Mouse (Mus musculus) adrenal gland, adult 8-10 months (tissue): ENCODE data around the gene Apoh. TPM values are rescaled to one million over a fixed set of nuclear protein-coding genes. Genes with fewer than 3 reads are reported as not detected.
A peak's percentile ranks its signal among the peaks of the same experiment; 100 is the strongest.

ENCODE experiments used
- DNase-seq: peaks from one replicate; pipeline ENCODE4 v3.0.0; 2022
- total RNA-seq, 4 experiments: library from RNA; stranded (reverse); gene quantifications; 2 replicates each; pipeline ENCODE4 v1.2.4; 2022

The Apoh gene
- total RNA-seq, 4 experiments from 2014 or later: 0.31 to 1.5 (median 1.5) TPM; not detected in 1

GRCm38 (mm10) chr11:108384920-108385665, 41.9 kb downstream of the Apoh start:
- no peak for DNase-seq

- DNase-seq: no peak
Observed at GRCm38 (mm10) chr11:108385666-108386024, 42.5 kb downstream of the Apoh start.

GRCm38 (mm10) chr11:108395061-108395460, 51.9 kb downstream of the Apoh start:
- no peak for DNase-seq

GRCm38 (mm10) chr11:108396076-108396829, 53.1 kb downstream of the Apoh start:
- no peak for DNase-seq

- no peak for DNase-seq
Observed at GRCm38 (mm10) chr11:108409876-108410644, 66.9 kb downstream of the Apoh start.

- no peak for DNase-seq
Observed at GRCm38 (mm10) chr11:108416360-108416759, 73.2 kb downstream of the Apoh start.

GRCm38 (mm10) chr11:108418540-108418939, 75.4 kb downstream of the Apoh start:
- DNase-seq: no peak

- DNase-seq: no peak
Observed at GRCm38 (mm10) chr11:108419242-108419641, 76.1 kb downstream of the Apoh start.

GRCm38 (mm10) chr11:108420751-108421150, 77.6 kb downstream of the Apoh start:
- DNase-seq: no peak

- DNase-seq: no peak
Observed at GRCm38 (mm10) chr11:108423221-108423620, 80.1 kb downstream of the Apoh start.

- DNase-seq: no peak
Observed at GRCm38 (mm10) chr11:108424111-108424510, 81.0 kb downstream of the Apoh start.

GRCm38 (mm10) chr11:108424889-108425591, 81.9 kb downstream of the Apoh start, which contains the start of gene Cep112:
Gene Cep112, plus strand, starts transcription at chr11:108425192.
- DNase-seq: peak; percentile 99

GRCm38 (mm10) chr11:108425592-108425921, 82.4 kb downstream of the Apoh start:
- DNase-seq: no peak

GRCm38 (mm10) chr11:108426086-108426485, 82.9 kb downstream of the Apoh start:
- no peak for DNase-seq

GRCm38 (mm10) chr11:108427191-108427590, 84.0 kb downstream of the Apoh start:
- DNase-seq: no peak

GRCm38 (mm10) chr11:108429076-108429475, 85.9 kb downstream of the Apoh start:
- no peak for DNase-seq

- DNase-seq: no peak
Observed at GRCm38 (mm10) chr11:108443893-108444563, 100.9 kb downstream of the Apoh start.

GRCm38 (mm10) chr11:108447148-108447547, 104.0 kb downstream of the Apoh start:
- DNase-seq: no peak

- DNase-seq: peak; percentile 42
Observed at GRCm38 (mm10) chr11:108449811-108450210, 106.7 kb downstream of the Apoh start.

- DNase-seq: no peak
Observed at GRCm38 (mm10) chr11:108459599-108459998, 116.4 kb downstream of the Apoh start.
